Mouse (Mus musculus): Measurements from ENCODE around the gene Ift57. TPM values are rescaled to one million over a fixed set of nuclear protein-coding genes. Genes with fewer than 3 reads are reported as not detected.

The Ift57 gene
- total RNA-seq, 1 experiment from 2014 or later, result 71.7 TPM

GRCm38 (mm10) chr16:49726216-49726615 lies 27.2 kb downstream of the Ift57 start:
- no peak for ATAC-seq (replicated peaks in 1 of 2; ENCODE audit: insufficient read depth in 1 of 2, low FRiP score in 2 of 2, low TSS enrichment in 1 of 2, low read depth in 1 of 2, poor library complexity in 2 of 2, severe bottlenecking in 2 of 2)

GRCm38 (mm10) chr16:49726761-49727160 lies 27.7 kb downstream of the Ift57 start:
- ATAC-seq (replicated peaks in 1 of 2; ENCODE audit: insufficient read depth in 1 of 2, low FRiP score in 2 of 2, low TSS enrichment in 1 of 2, low read depth in 1 of 2, poor library complexity in 2 of 2, severe bottlenecking in 2 of 2), result no peak

DNA sequence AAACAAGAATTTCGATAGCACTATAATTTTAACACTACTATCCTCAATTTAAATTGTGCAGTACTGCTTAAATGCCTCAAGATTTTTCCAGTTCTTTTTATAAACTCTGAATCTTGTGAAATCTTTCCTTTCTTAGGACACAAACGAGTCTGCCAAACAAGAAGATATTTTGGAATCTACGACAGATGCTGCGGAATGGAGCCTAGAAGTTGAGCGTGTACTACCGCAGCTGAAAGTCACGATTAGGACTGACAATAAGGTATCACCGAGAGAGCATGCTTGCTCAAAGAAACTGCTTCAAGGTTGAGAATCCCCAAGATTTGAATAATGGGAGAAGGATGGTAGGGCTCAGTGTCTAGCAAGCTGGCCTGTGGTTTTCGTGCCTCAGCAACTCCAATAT lies 37.5 kb downstream of the Ift57 start:
- no peak for ATAC-seq (replicated peaks in 1 of 2; ENCODE audit: insufficient read depth in 1 of 2, low FRiP score in 2 of 2, low TSS enrichment in 1 of 2, low read depth in 1 of 2, poor library complexity in 2 of 2, severe bottlenecking in 2 of 2)

GRCm38 (mm10) chr16:49747360-49747759 lies 48.3 kb downstream of the Ift57 start:
- ATAC-seq (replicated peaks in 1 of 2; ENCODE audit: insufficient read depth in 1 of 2, low FRiP score in 2 of 2, low TSS enrichment in 1 of 2, low read depth in 1 of 2, poor library complexity in 2 of 2, severe bottlenecking in 2 of 2), result no peak

- no peak for ATAC-seq (replicated peaks in 1 of 2; ENCODE audit: insufficient read depth in 1 of 2, low FRiP score in 2 of 2, low TSS enrichment in 1 of 2, low read depth in 1 of 2, poor library complexity in 2 of 2, severe bottlenecking in 2 of 2)
Observed at GRCm38 (mm10) chr16:49752906-49753305, 53.9 kb downstream of the Ift57 start.

- ATAC-seq (replicated peaks in 1 of 2; ENCODE audit: insufficient read depth in 1 of 2, low FRiP score in 2 of 2, low TSS enrichment in 1 of 2, low read depth in 1 of 2, poor library complexity in 2 of 2, severe bottlenecking in 2 of 2), result no peak
Observed at GRCm38 (mm10) chr16:49753318-49753717, 54.3 kb downstream of the Ift57 start.

DNA sequence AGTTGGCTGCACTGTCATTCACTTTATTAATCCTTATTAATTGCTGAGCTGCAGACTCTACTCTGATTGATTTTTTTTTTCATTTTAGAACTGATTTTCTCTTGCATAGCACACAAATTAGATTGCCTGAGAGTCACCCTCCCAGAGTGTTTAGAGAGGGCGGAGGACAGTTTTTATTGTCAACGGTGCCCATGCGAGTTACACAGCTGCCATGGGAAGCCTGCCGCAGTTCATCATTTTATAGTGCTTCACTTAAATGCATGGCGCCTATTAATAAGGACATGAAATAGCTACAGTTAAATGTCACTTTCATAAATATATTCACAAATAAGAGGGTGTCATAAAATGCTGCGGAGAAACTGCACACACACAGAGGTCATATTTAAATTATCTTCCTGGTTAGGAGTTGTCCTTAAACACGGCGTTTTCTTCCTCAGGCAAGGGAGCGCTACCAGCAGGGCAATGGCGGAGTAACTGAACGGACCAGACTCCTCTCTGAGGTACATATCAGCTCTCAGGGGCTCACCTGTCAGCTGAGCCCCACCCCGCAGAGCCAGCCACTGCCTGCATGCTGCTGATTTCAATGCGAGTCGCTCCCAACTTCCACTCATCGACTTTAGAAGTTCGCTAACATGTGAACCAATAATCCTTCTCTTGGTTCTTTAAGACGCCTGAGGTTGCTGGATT lies 61.6 kb downstream of the Ift57 start:
- ATAC-seq (replicated peaks in 1 of 2; ENCODE audit: insufficient read depth in 1 of 2, low FRiP score in 2 of 2, low TSS enrichment in 1 of 2, low read depth in 1 of 2, poor library complexity in 2 of 2, severe bottlenecking in 2 of 2), result no peak

DNA sequence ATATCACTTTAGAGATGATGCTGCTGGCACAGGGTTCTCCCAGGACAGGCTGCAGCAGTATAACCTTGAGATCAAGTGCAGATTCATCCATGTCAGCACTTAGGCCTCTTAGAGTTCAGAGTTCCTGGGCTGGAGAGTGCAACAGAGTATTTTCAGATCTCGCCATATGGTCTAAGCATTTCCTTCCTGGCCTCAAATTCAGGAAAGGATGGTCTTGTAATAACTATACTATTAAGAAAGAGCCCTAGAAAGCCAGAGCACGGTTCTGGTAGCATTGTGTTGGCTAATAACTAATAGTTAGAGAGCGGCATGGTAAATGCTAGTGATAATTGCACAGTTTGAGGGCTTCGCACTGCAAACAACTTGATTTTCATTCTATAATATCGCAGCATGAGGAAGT lies 62.9 kb downstream of the Ift57 start:
- ATAC-seq (replicated peaks in 1 of 2; ENCODE audit: insufficient read depth in 1 of 2, low FRiP score in 2 of 2, low TSS enrichment in 1 of 2, low read depth in 1 of 2, poor library complexity in 2 of 2, severe bottlenecking in 2 of 2), result peak in 1 of 2 experiments; percentile 53; a peak in 1 of 4 replicates

GRCm38 (mm10) chr16:49766326-49766725 lies 67.3 kb downstream of the Ift57 start:
- peak; percentile 78 to 80 for ATAC-seq (replicated peaks in 1 of 2; ENCODE audit: insufficient read depth in 1 of 2, low FRiP score in 2 of 2, low TSS enrichment in 1 of 2, low read depth in 1 of 2, poor library complexity in 2 of 2, severe bottlenecking in 2 of 2)

- ATAC-seq (replicated peaks in 1 of 2; ENCODE audit: insufficient read depth in 1 of 2, low FRiP score in 2 of 2, low TSS enrichment in 1 of 2, low read depth in 1 of 2, poor library complexity in 2 of 2, severe bottlenecking in 2 of 2), result no peak
Observed at GRCm38 (mm10) chr16:49768491-49769031, 69.5 kb downstream of the Ift57 start.

DNA sequence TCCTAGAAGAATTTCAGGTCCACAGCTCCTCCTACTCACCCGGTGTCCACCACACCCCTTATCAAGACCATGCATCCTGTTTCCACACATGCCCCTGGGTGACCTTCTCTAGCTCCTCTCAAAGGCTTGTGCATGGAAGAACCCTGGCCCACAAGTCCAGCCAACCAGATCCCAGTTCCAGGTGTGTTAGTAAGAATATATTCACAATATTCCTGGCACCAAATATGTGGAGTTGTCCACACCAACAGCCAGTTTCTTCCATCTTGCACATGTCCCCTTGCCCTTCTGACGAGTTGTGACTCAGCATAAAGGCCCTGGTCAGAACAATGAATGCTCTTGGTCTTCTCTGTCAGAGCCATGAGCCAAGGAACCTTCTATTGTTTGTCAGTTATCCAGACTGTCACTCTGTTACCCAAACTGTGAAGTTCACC lies 70.8 kb downstream of the Ift57 start:
- ATAC-seq (replicated peaks in 1 of 2; ENCODE audit: insufficient read depth in 1 of 2, low FRiP score in 2 of 2, low TSS enrichment in 1 of 2, low read depth in 1 of 2, poor library complexity in 2 of 2, severe bottlenecking in 2 of 2), result peak in 1 of 2 experiments; percentile 59; a peak in 1 of 4 replicates

GRCm38 (mm10) chr16:49770320-49771189 lies 71.5 kb downstream of the Ift57 start:
- peak in 1 of 2 experiments; percentile 9; a peak in 1 of 4 replicates for ATAC-seq (replicated peaks in 1 of 2; ENCODE audit: insufficient read depth in 1 of 2, low FRiP score in 2 of 2, low TSS enrichment in 1 of 2, low read depth in 1 of 2, poor library complexity in 2 of 2, severe bottlenecking in 2 of 2)

DNA sequence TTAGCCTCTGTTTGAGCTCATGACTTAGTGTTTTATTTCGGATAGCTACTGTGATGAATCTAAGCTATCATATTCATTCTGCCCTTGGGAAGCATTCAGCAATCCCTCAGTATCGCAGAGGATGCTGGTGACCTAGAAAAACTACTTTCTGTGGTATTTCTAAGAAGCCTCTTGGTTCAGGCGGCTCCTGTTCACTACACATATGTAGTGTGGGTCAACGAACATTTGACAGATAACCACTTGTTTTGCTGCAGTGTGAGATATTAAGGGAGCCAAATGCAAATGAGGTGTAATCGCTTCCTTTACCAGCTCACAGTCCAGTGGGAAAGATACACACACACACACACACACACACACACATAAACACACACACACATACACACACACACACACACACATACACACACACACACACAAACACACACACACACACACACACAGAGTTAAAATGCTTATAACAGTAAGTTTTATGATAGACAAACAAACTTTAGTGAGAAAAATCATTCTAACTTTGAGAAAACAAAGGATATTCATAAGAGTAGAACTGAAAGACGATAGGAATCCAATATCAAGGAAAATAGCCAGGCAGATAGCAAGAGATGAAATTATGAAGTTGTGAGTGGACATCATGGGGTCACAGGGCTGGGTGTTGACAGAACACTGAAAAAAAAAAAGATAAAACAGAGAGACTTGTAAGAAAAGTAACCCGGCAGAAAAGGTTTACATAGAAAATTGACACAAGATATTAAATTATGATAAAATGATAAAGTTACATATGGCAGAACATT lies 72.8 kb downstream of the Ift57 start:
- ATAC-seq (replicated peaks in 1 of 2; ENCODE audit: insufficient read depth in 1 of 2, low FRiP score in 2 of 2, low TSS enrichment in 1 of 2, low read depth in 1 of 2, poor library complexity in 2 of 2, severe bottlenecking in 2 of 2), result no peak

DNA sequence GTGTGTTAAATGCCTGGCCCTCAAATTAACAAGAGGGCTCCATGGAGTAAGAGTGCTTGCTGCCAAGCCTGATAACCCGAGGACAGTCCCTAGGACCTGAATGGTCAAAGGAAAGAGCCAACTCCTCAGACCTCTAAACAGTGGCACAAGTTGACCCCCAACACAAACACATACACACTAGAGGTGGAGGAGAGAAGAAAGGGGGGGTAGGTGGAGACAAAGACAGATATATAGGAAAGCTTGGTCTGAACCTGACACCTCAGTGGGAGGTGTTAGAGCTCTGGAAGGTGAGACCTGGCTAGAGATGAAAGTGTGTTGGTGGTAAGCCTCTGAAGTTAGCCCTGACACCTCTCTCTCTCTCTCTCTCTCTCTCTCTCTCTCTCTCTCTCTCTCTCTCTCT lies 73.5 kb downstream of the Ift57 start:
- ATAC-seq (replicated peaks in 1 of 2; ENCODE audit: insufficient read depth in 1 of 2, low FRiP score in 2 of 2, low TSS enrichment in 1 of 2, low read depth in 1 of 2, poor library complexity in 2 of 2, severe bottlenecking in 2 of 2), result no peak

DNA sequence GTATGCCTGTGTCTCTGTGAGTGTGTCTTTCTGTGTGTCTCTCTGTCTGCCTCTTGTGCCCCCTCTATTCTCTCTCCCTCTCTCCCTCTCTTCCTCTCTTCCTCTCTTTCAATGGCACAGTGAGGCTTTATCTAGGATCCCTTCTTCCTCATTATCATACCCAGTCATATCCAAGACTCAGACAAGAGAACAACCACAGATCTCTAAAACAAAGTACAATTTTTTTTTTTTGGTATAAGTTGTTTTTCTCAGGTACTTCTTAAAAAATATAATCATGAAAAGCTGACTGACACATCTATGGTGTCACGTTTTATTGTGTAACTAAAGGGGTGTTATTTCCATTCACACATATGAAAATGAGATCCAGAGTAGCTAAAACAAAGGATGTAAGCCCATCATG lies 74.0 kb downstream of the Ift57 start:
- ATAC-seq (replicated peaks in 1 of 2; ENCODE audit: insufficient read depth in 1 of 2, low FRiP score in 2 of 2, low TSS enrichment in 1 of 2, low read depth in 1 of 2, poor library complexity in 2 of 2, severe bottlenecking in 2 of 2), result no peak

GRCm38 (mm10) chr16:49774059-49775001 lies 75.3 kb downstream of the Ift57 start:
- ATAC-seq (replicated peaks in 1 of 2; ENCODE audit: insufficient read depth in 1 of 2, low FRiP score in 2 of 2, low TSS enrichment in 1 of 2, low read depth in 1 of 2, poor library complexity in 2 of 2, severe bottlenecking in 2 of 2), result peak; percentile 42 to 47; a peak in 3 of 4 replicates
